Mouse (Mus musculus) cerebellum, adult 9-11 months (tissue): ENCODE data around the gene Il21.

ENCODE experiments used
- DNase-seq: peaks from one replicate; pipeline ENCODE4 v3.0.0; 2022

The Il21 gene

DNA sequence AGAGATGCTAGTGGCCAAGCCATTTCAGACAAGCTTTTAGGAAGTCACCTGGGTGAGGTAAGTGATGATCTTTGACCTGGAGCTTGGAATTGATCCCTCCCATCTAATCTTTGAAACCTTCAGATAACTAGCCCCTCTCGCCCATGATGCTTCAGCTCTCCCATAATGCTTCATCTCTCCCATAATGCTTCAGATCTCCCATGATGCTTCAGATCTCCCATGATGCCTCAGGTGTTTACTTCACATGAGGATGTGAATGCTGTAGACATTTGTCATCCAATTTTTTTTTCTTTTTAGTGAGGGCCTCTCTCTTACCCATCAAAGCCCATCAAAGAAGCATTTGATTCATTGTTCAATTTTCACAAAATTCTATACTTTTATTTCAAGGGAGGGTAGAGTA is 46.9 kb downstream of the Il21 start:
- no peak for DNase-seq

DNA sequence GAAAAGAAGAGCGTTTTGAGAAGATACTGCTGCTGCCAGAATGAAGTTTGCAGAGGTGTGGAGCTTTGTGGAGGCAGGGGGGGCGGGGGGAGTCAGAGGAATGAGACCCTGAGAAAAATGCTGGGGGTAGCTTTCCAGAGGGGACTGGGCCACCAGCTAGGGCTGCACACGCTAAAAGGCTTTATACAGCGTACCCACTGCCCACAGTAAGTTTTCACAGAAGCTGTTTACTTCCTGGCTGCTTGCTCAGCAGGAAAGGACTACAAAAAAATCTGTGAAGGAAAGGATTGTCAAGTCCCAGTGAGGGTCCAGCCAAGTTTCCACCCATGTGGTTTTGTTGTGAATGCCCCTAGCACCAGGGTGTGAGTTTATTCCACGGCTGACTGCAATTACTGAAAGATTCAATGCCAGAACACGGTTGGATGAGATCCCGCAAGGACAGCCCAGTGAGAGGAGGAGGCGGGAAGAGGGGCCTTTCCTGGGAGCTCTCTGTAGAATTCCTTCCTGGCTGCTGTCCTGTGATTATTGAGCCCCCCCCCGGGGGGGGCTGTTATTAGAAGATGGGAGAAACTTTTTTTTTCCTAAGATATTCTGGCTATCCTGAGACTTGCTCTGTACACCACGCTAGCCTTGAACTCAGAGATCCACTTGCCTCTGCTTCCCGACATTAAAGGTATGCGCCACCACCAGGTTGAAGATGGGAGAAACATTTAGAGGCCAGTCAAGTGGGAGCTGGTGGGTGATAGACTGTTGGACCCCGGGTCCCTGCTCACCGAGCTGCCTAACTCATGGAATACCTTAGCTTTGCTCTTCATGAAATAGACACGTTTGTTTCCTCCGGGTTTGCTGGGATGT is 49.8 kb downstream of the Il21 start:
- peak; percentile 30 for DNase-seq

DNA sequence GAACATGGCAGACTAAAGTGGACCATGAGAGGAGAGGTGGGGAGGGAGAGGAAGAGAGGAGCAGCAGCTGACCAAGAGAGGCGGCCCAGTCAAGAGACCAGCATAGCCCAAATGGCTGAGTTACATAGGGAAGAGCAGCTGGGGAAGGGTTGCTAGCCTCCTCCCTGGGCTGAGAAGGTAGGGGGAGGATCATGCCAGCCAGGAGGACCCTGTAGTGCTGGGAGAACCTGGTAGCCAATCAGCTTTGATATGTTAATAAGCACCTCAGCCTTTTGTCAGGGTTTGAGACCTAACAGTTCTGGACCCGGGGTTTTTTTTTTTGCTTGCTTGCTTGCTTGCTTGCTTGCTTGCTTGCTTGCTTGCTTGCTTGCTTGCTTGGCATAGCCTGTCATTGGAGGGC is 51.4 kb downstream of the Il21 start:
- no peak for DNase-seq

GRCm38 (mm10) chr3:37180039-37180743 is 52.2 kb downstream of the Il21 start:
- no peak for DNase-seq

DNA sequence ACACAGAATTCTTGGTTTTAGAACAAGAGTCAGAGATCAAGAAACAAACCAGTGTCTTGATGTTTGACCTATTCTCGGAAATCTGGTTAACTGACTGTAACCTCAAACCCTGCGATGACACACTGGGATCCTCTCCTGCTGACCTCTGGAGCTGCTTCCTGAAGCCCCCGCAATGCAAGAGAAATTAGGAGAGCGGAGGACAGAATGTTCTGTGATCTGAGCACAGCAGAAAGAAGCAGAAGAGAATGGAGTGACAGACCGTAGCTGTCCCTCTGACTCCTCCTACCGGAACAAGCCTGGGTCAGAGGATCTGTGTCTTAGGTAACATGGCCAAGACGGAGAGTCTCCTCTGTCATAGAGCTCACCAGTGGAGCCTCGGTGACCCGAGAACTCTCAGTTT is 53.0 kb downstream of the Il21 start:
- DNase-seq: no peak

GRCm38 (mm10) chr3:37174711-37175572 is 57.5 kb downstream of the Il21 start:
- DNase-seq: no peak

DNA sequence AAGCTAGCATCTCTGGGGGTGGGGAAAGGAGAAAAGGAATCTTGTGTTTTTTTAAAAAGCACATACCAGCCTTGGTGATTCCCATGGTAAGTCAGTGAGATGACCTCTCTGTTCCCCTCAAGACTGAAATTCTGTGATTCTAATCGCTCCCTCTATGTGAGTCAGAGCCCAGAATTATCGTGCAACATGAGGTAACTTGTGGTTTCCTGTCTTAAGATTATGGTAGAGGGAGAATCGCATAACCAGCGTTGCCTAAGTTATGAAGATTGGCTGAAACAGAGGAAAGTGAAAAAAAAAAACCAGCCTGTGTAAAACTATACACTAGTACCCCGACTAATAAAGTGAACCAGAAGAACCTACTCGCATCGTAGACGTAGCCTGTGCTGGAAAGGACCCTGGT is 59.2 kb downstream of the Il21 start:
- DNase-seq: no peak
